Mouse (Mus musculus): ENCODE data around the gene Spire2.

GRCm38 (mm10) chr8:123292785-123293184 is 39.7 kb upstream of the Spire2 start:
- TF ChIP-seq CTCF (IDR thresholded peaks at IDR 0.05; ENCODE audit: low read depth) = no peak
- TF ChIP-seq EP300 (IDR thresholded peaks at IDR 0.05; ENCODE audit: low read depth) = no peak
